Mouse (Mus musculus) liver, postnatal 0 days (tissue): ENCODE measurements around the gene Pccb.

Experiments used
- CTCF ChIP-seq: sonication (generic); IDR thresholded peaks from 2 replicates; pipeline ENCODE4 v1.5.1; 2016; ENCODE audit warnings: antibody characterized with exemption, low read depth
- EP300 ChIP-seq: IDR thresholded peaks from 2 replicates; pipeline ENCODE4 v1.6.1; 2016; ENCODE audit warnings: antibody characterized with exemption, low read depth, mild to moderate bottlenecking

DNA sequence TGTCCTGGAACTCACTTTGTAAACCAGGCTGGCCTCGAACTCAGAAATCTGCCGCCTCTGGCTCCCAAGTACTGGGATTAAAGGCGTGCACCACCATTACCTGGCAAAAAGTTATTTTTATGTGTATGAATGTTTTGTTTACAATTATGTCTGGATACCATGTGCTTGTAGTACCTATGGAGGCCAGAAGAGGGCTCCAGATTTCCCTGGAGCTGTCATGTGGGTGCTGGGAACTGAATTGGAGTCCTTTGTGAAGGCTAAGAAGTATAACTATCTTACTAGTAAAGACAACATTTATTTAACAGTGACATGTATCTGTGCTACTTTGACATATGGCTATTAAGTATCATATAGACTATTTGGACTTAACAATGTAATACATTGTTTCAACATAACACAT, 35.1 kb upstream of the Pccb start:
- peak; percentile 44 for TF ChIP-seq CTCF
- TF ChIP-seq EP300, result no peak
